Mouse (Mus musculus) midbrain, embryonic 11.5 days (tissue): Measurements from ENCODE around the gene Birc5. TPM values are rescaled to one million over a fixed set of nuclear protein-coding genes. Genes with fewer than 3 reads are reported as not detected.
"Not testable (repeated sequence)": the region's sequence is repeated elsewhere in the genome, so short reads cannot be mapped to it uniquely, and the experiment has no call there.

Experiments
- ATAC-seq: fragments of 200-750 bp; cut with Nextera tagmentation; 2 replicates; pipeline ENCODE4 v1.8.0; 2017; ENCODE audit warnings: moderate TSS enrichment, moderate library complexity; ENCODE audit not compliant: low FRiP score
- DNase-seq: peaks from one replicate; pipeline ENCODE4 v3.0.0; 2015; ENCODE audit warnings: low spot score; ENCODE audit errors: missing footprints
- H3K27ac ChIP-seq: fragments of 300-500 bp; sonication (generic); 2 replicates; pipeline ENCODE4 v1.5.1; 2014; ENCODE audit warnings: low read depth, low read length
- H3K27me3 ChIP-seq: fragments of 300-500 bp; sonication (generic); 2 replicates; pipeline ENCODE4 v1.6.1; 2014; ENCODE audit warnings: mild to moderate bottlenecking, low read length, moderate library complexity, mixed read lengths; ENCODE audit not compliant: control insufficient read depth, insufficient read depth
- H3K36me3 ChIP-seq: fragments of 300-500 bp; sonication (generic); 2 replicates; pipeline ENCODE4 v1.6.1; 2014; ENCODE audit warnings: mild to moderate bottlenecking, low read length, moderate library complexity, mixed read lengths; ENCODE audit not compliant: control insufficient read depth, insufficient read depth
- H3K4me1 ChIP-seq: fragments of 300-500 bp; sonication (generic); 2 replicates; pipeline ENCODE4 v1.6.1; 2014; ENCODE audit warnings: low read length; ENCODE audit not compliant: control insufficient read depth, insufficient read depth
- H3K4me2 ChIP-seq: fragments of 300-500 bp; sonication (generic); 2 replicates; pipeline ENCODE4 v1.6.1; 2014; ENCODE audit warnings: mild to moderate bottlenecking, moderate library complexity
- H3K4me3 ChIP-seq: fragments of 300-500 bp; sonication (generic); 2 replicates; pipeline ENCODE4 v1.5.1; 2014; ENCODE audit warnings: low read depth, low read length
- H3K9ac ChIP-seq: fragments of 300-500 bp; sonication (generic); 2 replicates; pipeline ENCODE4 v1.6.1; 2014; ENCODE audit warnings: low read length
- H3K9me3 ChIP-seq: fragments of 300-500 bp; sonication (generic); 2 replicates; pipeline ENCODE4 v1.6.1; 2016; ENCODE audit warnings: low read length; ENCODE audit not compliant: control insufficient read depth
- WGBS: fragments of 180-500 bp; shearing (Covaris S2); extraction: QIAGEN DNeasy Blood & Tissue Kit; methylation state at CpG from one replicate; pipeline ENCODE4 v1.1.7; 2014; 5-methylcytosine and 5-hydroxymethylcytosine counted together
- polyA plus RNA-seq: library from polyadenylated mRNA; unstranded; fragments of >200 nt; fragmentation: Nextera tagmentation; extraction: Ambion mirVana; gene quantifications from 2 replicates; pipeline ENCODE4 v1.2.1, GENCODE M21; 2014

Gene Birc5
- polyA plus RNA-seq, 1 experiment from 2014 or later: 346 TPM

DNA sequence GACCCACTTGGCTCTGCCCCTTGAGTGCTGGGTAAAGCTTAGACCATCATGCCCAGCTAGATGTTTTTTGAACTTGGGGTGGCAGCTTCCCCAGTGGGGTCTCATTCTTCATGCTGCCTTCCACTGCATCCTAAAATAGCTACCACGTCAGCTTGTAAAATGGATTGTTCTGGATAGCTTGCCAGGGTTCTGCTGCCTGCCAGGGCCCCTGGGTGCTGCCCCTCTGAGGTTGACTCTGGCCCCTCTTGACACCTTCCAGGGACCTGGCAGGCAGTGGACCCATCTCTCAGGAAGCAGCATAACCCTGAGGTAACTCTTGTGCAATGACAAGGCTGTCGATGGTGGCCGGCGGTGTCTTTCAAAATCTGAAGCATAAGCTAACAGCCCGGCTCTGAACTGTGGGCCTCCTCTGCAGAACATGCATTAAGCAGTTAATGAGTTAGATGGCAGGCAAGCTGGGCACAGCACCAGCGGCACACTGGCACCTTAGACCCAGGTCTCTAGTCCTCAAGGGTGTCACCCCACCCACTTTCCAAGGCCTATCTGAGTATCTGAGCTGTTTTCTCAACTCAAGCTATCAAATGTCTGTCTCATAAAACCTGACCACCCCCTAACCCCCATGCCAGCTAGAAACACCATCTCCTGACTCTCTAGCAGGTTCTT is 34.2 kb upstream of the Birc5 start:
- 93% methylated on average over 6 of the region's 6 CpGs for WGBS
- Histone ChIP-seq H3K9ac (no peak overlapping the region), H3K36me3 (peaks cover 6% of the 10 kb centered on the region; the same call in 1 of the 2 replicates)

DNA sequence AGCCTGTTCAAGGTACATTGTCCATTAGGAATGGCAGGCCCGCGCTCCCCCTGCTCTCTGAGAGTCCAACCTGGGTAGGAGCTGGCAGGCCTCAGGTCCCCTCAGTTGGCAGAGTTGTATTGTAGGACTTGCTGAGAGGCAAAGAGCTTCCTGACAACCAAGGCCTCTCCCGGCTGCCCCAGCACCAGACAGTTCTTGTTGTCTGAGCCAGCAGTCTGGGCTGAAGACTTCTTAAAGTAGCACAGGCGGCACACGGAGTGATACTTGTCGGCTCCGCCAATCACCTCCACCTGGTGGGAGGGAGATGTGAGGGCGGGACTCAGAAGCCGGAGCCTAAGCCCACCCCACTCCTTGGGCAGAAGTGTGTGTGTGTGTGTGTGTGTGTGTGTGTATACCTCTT is 33.2 kb upstream of the Birc5 start:
- 95% methylated on average over 9 of the region's 9 CpGs for WGBS

More for the DNA sequence above, 34.2 kb upstream of the Birc5 start:
- no peaks in the 10 kb centered on the region for H3K9me3 ChIP-seq
- no peak for DNase-seq
- H3K4me1 ChIP-seq: peaks cover 11% of the 10 kb centered on the region
- H3K27me3 ChIP-seq: no peaks in the 10 kb centered on the region
- no peak for ATAC-seq
- no peak overlapping the region for H3K4me2 ChIP-seq
- H3K4me3 ChIP-seq: no peak overlapping the region
- no peak overlapping the region for H3K27ac ChIP-seq

DNA sequence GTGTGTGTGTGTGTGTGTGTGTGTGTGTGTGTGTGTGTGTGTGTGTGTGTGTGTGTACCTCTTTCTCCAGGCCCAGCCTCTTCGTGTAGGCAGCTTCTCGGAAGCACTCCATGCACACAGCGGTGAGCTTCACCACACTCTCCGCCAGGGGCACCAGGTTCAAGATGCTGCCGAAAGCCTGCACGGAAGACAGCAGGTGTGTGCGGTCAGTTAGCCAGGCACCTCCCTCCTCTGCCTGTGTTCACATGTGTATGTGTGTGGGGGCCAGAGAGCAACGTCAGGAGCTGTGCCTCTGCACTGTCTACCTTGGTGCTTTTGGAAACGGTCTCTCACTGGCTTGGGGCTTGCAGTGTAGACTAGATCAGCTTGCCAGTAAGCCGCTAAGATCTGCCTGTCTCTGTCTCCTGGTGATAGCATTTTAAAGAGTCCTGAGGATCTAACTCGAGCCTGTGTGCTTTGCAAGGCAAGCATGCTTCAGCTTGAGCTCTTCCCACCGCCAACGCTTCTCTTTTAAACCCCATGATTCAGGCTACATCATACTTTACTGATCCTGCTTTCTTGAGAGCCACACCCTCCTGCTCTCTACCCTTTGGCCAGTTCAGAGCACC is 32.6 kb upstream of the Birc5 start:
- Histone ChIP-seq H3K27ac (no peak overlapping the region), H3K9ac (no peak overlapping the region), H3K36me3 (peaks cover 8% of the 10 kb centered on the region; the same call in 1 of the 2 replicates), H3K9me3 (no peaks in the 10 kb centered on the region), H3K4me3 (no peak overlapping the region), H3K4me1 (no peaks in the 10 kb centered on the region), H3K27me3 (no peaks in the 10 kb centered on the region), H3K4me2 (no peak overlapping the region)
- DNase-seq (no peak), ATAC-seq (no peak)
- WGBS: 89% methylated on average over 13 of the region's 13 CpGs

More for the DNA sequence above, 33.2 kb upstream of the Birc5 start:
- H3K27ac ChIP-seq, H3K4me3 ChIP-seq, DNase-seq, H3K4me1 ChIP-seq, H3K27me3 ChIP-seq, H3K9ac ChIP-seq, H3K36me3 ChIP-seq, ATAC-seq, H3K9me3 ChIP-seq, H3K4me2 ChIP-seq: not testable (repeated sequence)

DNA sequence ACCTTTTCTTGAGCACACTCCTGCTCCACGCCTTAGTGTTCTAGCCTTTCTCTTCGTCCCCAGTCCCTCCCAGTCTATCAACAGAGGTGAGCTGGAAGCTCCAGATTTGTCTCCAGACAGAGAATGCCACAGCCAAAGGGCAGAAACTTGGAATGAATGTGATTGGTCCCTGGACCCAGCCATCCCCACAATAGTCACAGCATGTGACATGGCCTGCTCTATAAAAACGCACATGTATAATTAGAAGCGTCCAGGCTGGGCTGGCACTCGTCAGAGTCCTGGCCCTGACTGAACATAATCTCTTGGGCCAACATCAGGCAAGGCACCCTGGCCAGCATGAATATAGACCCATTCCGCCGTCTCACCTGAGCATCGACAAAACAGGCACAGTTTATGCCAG is 30.0 kb upstream of the Birc5 start:
- H3K4me2 ChIP-seq: no peak overlapping the region
- no peaks in the 10 kb centered on the region for H3K27me3 ChIP-seq
- H3K4me1 ChIP-seq: peaks cover 3% of the 10 kb centered on the region
- WGBS: 77% methylated on average over 8 of the region's 8 CpGs
- DNase-seq (no peak), ATAC-seq (no peak)
- H3K27ac ChIP-seq: no peak overlapping the region
- no peaks in the 10 kb centered on the region for H3K9me3 ChIP-seq
- H3K36me3 ChIP-seq: peaks cover 4% of the 10 kb centered on the region; the same call in 1 of the 2 replicates
- no peak overlapping the region for H3K9ac ChIP-seq
- no peak overlapping the region for H3K4me3 ChIP-seq

DNA sequence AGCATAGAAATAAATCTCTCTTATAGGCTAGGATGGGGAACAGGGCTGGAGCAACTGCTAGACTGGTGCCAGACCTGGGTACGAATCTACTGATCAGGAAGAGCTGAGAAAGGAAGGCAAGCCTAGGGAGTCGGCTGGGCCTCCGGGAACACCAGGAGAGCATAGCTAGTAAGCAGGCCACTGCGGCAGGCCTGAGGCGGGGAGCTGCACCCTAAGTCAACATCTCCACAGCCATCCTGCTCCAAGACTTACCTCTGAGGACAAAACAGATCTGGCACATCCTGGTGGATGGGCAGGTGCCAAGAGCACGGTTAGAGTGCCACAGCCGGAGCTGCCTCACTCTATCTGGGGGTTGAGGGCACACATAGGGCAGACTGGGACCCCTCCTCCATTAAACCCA is 28.9 kb upstream of the Birc5 start:
- Histone ChIP-seq H3K27ac (no peak overlapping the region), H3K4me1 (peaks cover 13% of the 10 kb centered on the region), H3K4me2 (no peak overlapping the region), H3K36me3 (peaks cover 2% of the 10 kb centered on the region; the same call in 1 of the 2 replicates), H3K9ac (no peak overlapping the region), H3K27me3 (no peaks in the 10 kb centered on the region), H3K9me3 (no peaks in the 10 kb centered on the region), H3K4me3 (no peak overlapping the region)
- WGBS: 95% methylated on average over 7 of the region's 7 CpGs
- DNase-seq: no peak
- ATAC-seq: no peak

DNA sequence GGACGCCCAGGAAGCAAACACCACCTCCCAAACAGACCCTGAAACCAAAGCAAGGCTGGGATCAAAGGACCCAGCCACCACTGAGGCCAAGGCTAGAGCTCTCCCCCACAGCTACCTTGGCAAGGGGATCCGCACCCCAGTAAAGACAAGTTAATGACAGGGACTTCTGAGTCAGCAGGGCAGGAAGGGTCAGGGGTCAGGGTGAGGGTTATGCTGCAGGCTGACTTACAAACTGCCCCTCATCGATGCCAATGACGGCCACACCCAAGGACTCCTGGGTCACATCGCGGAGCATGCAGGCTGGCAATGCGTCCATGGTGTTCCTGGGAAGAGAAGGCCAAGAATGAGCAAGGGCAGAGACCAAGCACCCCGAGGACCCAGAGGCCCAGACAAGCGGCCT is 27.2 kb upstream of the Birc5 start:
- Histone ChIP-seq H3K4me3 (no peak overlapping the region), H3K4me1 (peaks cover 21% of the 10 kb centered on the region), H3K36me3 (peaks cover 2% of the 10 kb centered on the region; the same call in 1 of the 2 replicates), H3K4me2 (no peak overlapping the region), H3K27ac (no peak overlapping the region), H3K9ac (no peak overlapping the region), H3K9me3 (no peaks in the 10 kb centered on the region), H3K27me3 (no peaks in the 10 kb centered on the region)
- ATAC-seq (no peak), DNase-seq (no peak)
- 90% methylated on average over 9 of the region's 9 CpGs for WGBS

DNA sequence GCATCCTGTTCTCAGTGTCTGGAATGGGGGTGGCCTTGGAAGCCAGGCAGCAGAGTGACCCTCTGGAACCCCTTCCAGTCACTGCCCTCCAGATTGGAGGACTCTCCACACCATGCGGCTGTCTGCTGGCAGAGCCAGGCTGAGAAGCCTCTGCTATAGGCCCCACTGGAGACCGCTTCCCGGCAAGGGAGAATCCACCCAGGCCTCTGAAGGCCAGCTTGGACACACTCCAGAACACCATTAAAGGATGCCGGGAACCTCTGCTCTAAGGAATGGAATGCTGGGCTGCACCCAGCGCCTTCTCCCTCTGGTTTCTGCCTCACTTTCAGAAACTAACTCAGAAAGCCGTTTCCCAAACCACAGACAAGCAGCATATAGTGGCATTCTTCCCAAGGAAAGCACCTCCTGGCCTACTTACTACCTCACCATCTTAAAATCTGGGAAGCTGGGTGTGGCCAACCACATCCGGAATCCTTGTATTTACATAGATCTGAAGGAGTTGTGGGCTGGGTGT is 26.3 kb upstream of the Birc5 start:
- H3K9ac ChIP-seq: no peak overlapping the region
- H3K4me1 ChIP-seq: peaks cover 21% of the 10 kb centered on the region
- H3K36me3 ChIP-seq: peaks cover 2% of the 10 kb centered on the region; the same call in 1 of the 2 replicates
- WGBS: 94% methylated on average over 7 of the region's 7 CpGs
- no peak overlapping the region for H3K4me3 ChIP-seq
- H3K4me2 ChIP-seq: no peak overlapping the region
- DNase-seq: no peak
- H3K9me3 ChIP-seq: no peaks in the 10 kb centered on the region
- no peak overlapping the region for H3K27ac ChIP-seq
- H3K27me3 ChIP-seq: no peaks in the 10 kb centered on the region
- ATAC-seq: no peak

DNA sequence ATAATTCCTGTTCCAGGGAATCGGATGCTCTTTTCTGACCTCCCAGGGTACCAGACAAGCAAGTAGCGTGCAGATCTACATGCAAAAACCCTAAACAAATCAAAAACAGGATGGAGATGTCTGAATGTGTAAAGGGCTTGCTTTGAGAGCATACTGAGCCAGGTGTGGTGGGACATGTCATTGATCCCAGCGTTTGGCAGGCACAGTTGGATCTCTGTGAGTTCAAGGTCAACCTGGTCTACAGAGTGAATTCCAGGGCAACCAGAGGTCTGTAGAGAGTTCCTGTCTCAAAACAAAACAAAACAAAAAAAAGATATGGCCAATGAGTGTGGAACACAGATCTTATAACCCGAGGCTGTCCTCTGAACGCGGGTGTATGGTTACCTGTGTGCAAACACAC is 25.6 kb upstream of the Birc5 start:
- H3K4me2 ChIP-seq: no peak overlapping the region
- no peak overlapping the region for H3K9ac ChIP-seq
- no peak overlapping the region for H3K27ac ChIP-seq
- H3K9me3 ChIP-seq: no peaks in the 10 kb centered on the region
- peaks cover 21% of the 10 kb centered on the region for H3K4me1 ChIP-seq
- H3K4me3 ChIP-seq: no peak overlapping the region
- DNase-seq (no peak), ATAC-seq (no peak)
- peaks cover 2% of the 10 kb centered on the region; the same call in 1 of the 2 replicates for H3K36me3 ChIP-seq
- H3K27me3 ChIP-seq: no peaks in the 10 kb centered on the region
- 95% methylated on average over 6 of the region's 6 CpGs for WGBS
